8 mouse cellular contexts compared by ENCODE assay signal in genomic region chr1:36492416-36493139, GRCm38 (mm10). TPM values are rescaled to one million over a fixed set of nuclear protein-coding genes. Genes with fewer than 3 reads are reported as not detected.
DNase-seq lines count a peak whose midpoint lies in the region; ATAC-seq and TF ChIP-seq lines count a peak whose summit lies in the region.
"Had no signal": no experiment of that assay in that cellular context is flagged by ENCODE, and none has a peak within 500 bp of the region (broad histone marks: within the 10 kb centered on the region; RNA-seq: fewer than 3 reads in every experiment).

No protein-coding gene starts in this region.

- no peaks in the 10 kb centered on the region for H3K36me3 ChIP-seq in intestine, embryonic 15.5 days
- no peaks in the 10 kb centered on the region for H3K36me3 ChIP-seq in stomach, embryonic 16.5 days (ENCODE audit: control insufficient read depth, insufficient read depth, low read length)
- H3K36me3 ChIP-seq: hindbrain, embryonic 15.5 days had no signal

- no peaks in the 10 kb centered on the region for H3K27me3 ChIP-seq in intestine, embryonic 15.5 days (replicated peaks)
- no peaks in the 10 kb centered on the region for H3K27me3 ChIP-seq in stomach, embryonic 16.5 days (ENCODE audit: control insufficient read depth, insufficient read depth, low read length)
- H3K27me3 ChIP-seq: hindbrain, embryonic 15.5 days had no signal

- H3K9ac ChIP-seq in intestine, embryonic 15.5 days, result peak overlapping the region; percentile 29; the same call in 1 of the 2 replicates
- peak overlapping the region; percentile 32; the same call in 1 of the 2 replicates for H3K9ac ChIP-seq in stomach, embryonic 16.5 days (ENCODE audit: low read length)
- H3K9ac ChIP-seq: hindbrain, embryonic 15.5 days had no signal

- DNase-seq in ZHBTc4 (ENCODE audit: low read depth, low spot score), result peak; percentile 48
- DNase-seq in cerebellum, adult 9-11 months, result peak; percentile 96
- DNase-seq in gastrocnemius, postnatal 25 days, result peak; percentile 74
- DNase-seq in lung, adult 2 months, result peak; percentile 45
- no peak for DNase-seq in frontal cortex, postnatal 25 days (ENCODE audit: low spot score in 2 of 2)

- H3K4me1 ChIP-seq in intestine, embryonic 15.5 days (replicated peaks), result peaks cover 16% of the 10 kb centered on the region
- peaks cover 2% of the 10 kb centered on the region for H3K4me1 ChIP-seq in lung, adult 2 months (ENCODE audit: control insufficient read depth, insufficient read depth, low read length)
- peaks cover 8% of the 10 kb centered on the region; the same call in 1 of the 2 replicates for H3K4me1 ChIP-seq in stomach, embryonic 16.5 days (ENCODE audit: control insufficient read depth, insufficient read depth, low read length)
- H3K4me1 ChIP-seq: hindbrain, embryonic 15.5 days had no signal

- H3K4me2 ChIP-seq in intestine, embryonic 15.5 days (replicated peaks), result peak overlapping the region; percentile 33
- no peak overlapping the region for H3K4me2 ChIP-seq in stomach, embryonic 16.5 days (ENCODE audit: low read depth, low read length)
- H3K4me2 ChIP-seq: hindbrain, embryonic 15.5 days had no signal

- H3K27ac ChIP-seq in intestine, embryonic 15.5 days, result peak overlapping the region; percentile 72
- 0 out of 2 replicates have a peak overlapping the region, but pooled peaks have one; percentile 42 for H3K27ac ChIP-seq in stomach, embryonic 16.5 days (ENCODE audit: low read length)
- H3K27ac ChIP-seq: hindbrain, embryonic 15.5 days had no signal

- 37% methylated on average over 9 of the region's 9 CpGs for WGBS in intestine, embryonic 15.5 days
- 35% methylated on average over 9 of the region's 9 CpGs for WGBS in lung, adult 2 months
- whole genome bisulfite sequencing in stomach, embryonic 16.5 days, result 38% methylated on average over 9 of the region's 9 CpGs

- no peak for TF ChIP-seq POLR2A in lung, adult 2 months (IDR thresholded peaks at IDR 0.05; ENCODE audit: borderline replicate concordance, extremely low read depth, low read depth, low read length)

- no peaks in the 10 kb centered on the region for H3K9me3 ChIP-seq in intestine, embryonic 15.5 days
- H3K9me3 ChIP-seq in stomach, embryonic 16.5 days (replicated peaks; ENCODE audit: control insufficient read depth, low read length), result no peaks in the 10 kb centered on the region
- H3K9me3 ChIP-seq: hindbrain, embryonic 15.5 days had no signal

- no peak overlapping the region for H3K4me3 ChIP-seq in intestine, embryonic 15.5 days (replicated peaks)
- no peak overlapping the region for H3K4me3 ChIP-seq in lung, adult 2 months (replicated peaks; ENCODE audit: extremely low read depth, low read depth, low read length)
- no peak overlapping the region for H3K4me3 ChIP-seq in stomach, embryonic 16.5 days (replicated peaks; ENCODE audit: low read length)
- H3K4me3 ChIP-seq: hindbrain, embryonic 15.5 days had no signal

- ATAC-seq in intestine, embryonic 15.5 days, result peak; percentile 85
- peak; percentile 87 for ATAC-seq in stomach, embryonic 16.5 days (ENCODE audit: insufficient read depth, low FRiP score)

- peak; percentile 38; the same call in 1 of the 2 replicates for TF ChIP-seq CTCF in lung, adult 2 months (IDR thresholded peaks at IDR 0.05; ENCODE audit: insufficient read depth, low read length)

RNA-seq across cellular contexts. Expression of gene Cnnm3, which starts 19.1 kb away (rescaled TPM):
- 1 to 10 TPM; 7.4 to 9.7 TPM for total RNA-seq in gastrocnemius, postnatal 25 days (2021)
- polyA plus RNA-seq in intestine, embryonic 15.5 days (2015; fragmentation: Nextera tagmentation; extraction: Ambion mirVana), result 2.9 and 3.4 TPM in 2 replicates
- 36.6 and 37.0 TPM in 2 replicates for polyA plus RNA-seq in lung, adult 2 months (2012; rRNA removed)
- 2.5 and 3.0 TPM in 2 replicates for polyA plus RNA-seq in stomach, embryonic 16.5 days (2015; fragmentation: Nextera tagmentation; extraction: Ambion mirVana)

RNA-seq across cellular contexts. Expression of gene Cnnm4, which starts 21.2 kb away (rescaled TPM):
- total RNA-seq in gastrocnemius, postnatal 25 days (2021), result 10 to 100 TPM in 1 of 2 experiments, 1 to 10 TPM in 1; 8.4 to 10.5 TPM
- polyA plus RNA-seq in intestine, embryonic 15.5 days (2015; fragmentation: Nextera tagmentation; extraction: Ambion mirVana), result 35.7 and 36.9 TPM in 2 replicates
- polyA plus RNA-seq in lung, adult 2 months (2012; rRNA removed), result 5.6 and 5.9 TPM in 2 replicates
- 16.7 and 18.5 TPM in 2 replicates for polyA plus RNA-seq in stomach, embryonic 16.5 days (2015; fragmentation: Nextera tagmentation; extraction: Ambion mirVana)

RNA-seq across cellular contexts. Expression of gene Ankrd23, which starts 44.1 kb away (rescaled TPM):
- 1,000 to 10,000 TPM; 1,576 to 3,128 TPM for total RNA-seq in gastrocnemius, postnatal 25 days (2021)
- polyA plus RNA-seq in intestine, embryonic 15.5 days (2015; fragmentation: Nextera tagmentation; extraction: Ambion mirVana), result 12.7 and 14.7 TPM in 2 replicates
- 13.7 and 36.2 TPM in 2 replicates for polyA plus RNA-seq in lung, adult 2 months (2012; rRNA removed)
- 18.0 and 21.7 TPM in 2 replicates for polyA plus RNA-seq in stomach, embryonic 16.5 days (2015; fragmentation: Nextera tagmentation; extraction: Ambion mirVana)

RNA-seq across cellular contexts. Expression of gene Gm42417, which starts 46.7 kb away (rescaled TPM):
- 1,000 to 10,000 TPM in 1 of 2 experiments, 100 to 1,000 TPM in 1; 766 to 1,527 TPM for total RNA-seq in gastrocnemius, postnatal 25 days (2021)
- 0.20 TPM in 1 of 2 replicates, not detected in the other for polyA plus RNA-seq in intestine, embryonic 15.5 days (2015; fragmentation: Nextera tagmentation; extraction: Ambion mirVana)
- polyA plus RNA-seq in lung, adult 2 months (2012; rRNA removed), result not detected in 2 replicates
- 1.9 TPM in 1 of 2 replicates, not detected in the other for polyA plus RNA-seq in stomach, embryonic 16.5 days (2015; fragmentation: Nextera tagmentation; extraction: Ambion mirVana)

RNA-seq across cellular contexts. Expression of gene Lman2l, which starts 47.5 kb away (rescaled TPM):
- 10 to 100 TPM; 18.9 to 21.7 TPM for total RNA-seq in gastrocnemius, postnatal 25 days (2021)
- polyA plus RNA-seq in intestine, embryonic 15.5 days (2015; fragmentation: Nextera tagmentation; extraction: Ambion mirVana), result 32.7 and 33.3 TPM in 2 replicates
- 9.7 and 15.9 TPM in 2 replicates for polyA plus RNA-seq in lung, adult 2 months (2012; rRNA removed)
- 37.8 and 39.2 TPM in 2 replicates for polyA plus RNA-seq in stomach, embryonic 16.5 days (2015; fragmentation: Nextera tagmentation; extraction: Ambion mirVana)

Comparison
In these comparisons a context has a peak if more than half of its experiments do, and no peak if none do; other contexts are left out.
1. DNase-seq: peak in ZHBTc4 (single experiment), cerebellum, adult 9-11 months (single experiment), gastrocnemius, postnatal 25 days (single experiment) and lung, adult 2 months (single experiment); none in frontal cortex, postnatal 25 days (0 of 2).